Mouse (Mus musculus) cerebellum, adult 11-12 months (tissue): Measurements from ENCODE around the gene Defb38.

ENCODE experiments used
- DNase-seq: peaks from one replicate; pipeline ENCODE4 v3.0.0; 2022

Defb38 gene

DNA sequence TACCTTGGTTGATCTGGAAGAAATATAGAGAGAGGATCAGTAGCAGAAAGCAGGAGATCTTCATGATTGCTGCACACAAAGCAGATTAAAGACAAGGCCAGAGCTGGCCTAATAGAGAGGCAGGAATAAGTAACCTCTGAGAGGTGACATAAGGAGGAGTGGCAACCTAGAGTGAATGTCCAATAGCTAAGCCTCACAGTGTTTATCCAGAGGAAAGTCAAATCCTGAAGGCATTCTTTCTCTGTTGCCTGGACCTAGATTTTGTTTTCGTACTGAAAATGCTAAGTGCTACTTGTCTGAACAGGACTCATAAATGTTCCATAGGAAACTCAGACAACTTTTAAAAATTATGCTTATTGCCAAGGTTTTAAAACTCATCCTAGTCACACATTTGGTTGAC, at the start of gene Defb38:
Gene Defb38 (minus strand): TSS at position 101 of the 400 bp plus-strand sequence.
- no peak for DNase-seq

DNA sequence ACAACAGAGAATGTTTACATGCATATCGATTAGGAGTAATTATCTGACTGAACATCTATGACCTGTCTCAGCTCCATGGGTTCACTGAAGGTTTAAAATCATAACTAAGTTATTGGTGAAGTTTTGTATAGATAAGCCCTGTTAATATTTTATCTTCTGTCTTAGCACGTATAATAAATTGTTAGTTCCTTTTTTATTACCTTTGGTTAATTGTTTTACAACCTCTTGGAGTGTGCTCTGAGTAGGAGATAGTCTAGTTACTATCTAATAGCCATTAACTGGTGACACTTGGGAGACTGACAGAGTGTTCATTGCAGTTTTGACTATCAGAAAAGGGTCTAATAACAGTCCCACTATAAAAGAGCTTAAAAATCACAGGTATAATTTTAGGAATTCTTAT, 39.6 kb upstream of the Defb38 start:
- DNase-seq: no peak

- DNase-seq: no peak
Observed at GRCm38 (mm10) chr8:19064710-19065109, 38.3 kb upstream of the Defb38 start, which contains the start of gene Defb39. Gene Defb39, minus strand, starts transcription at chr8:19064810.

DNA sequence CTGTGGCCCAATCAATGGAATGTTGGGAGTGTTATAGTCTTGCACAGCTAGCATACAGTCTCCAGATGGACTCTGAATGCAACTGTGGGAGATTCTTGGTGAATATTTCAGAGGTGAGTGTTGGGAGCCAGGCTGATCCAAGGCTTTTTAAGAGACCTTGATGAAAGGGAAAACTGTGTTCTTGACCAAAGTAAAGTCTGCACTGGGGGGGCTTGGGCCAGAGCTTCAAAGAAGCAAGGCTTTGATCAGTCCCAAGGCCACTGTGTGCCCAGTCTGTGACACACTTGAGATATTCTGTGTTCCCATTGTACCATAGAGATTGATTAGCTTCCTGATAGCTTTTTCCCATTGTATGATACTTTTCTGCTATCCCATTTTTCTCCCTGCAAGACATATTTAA, 36.5 kb upstream of the Defb38 start:
- DNase-seq: no peak

DNA sequence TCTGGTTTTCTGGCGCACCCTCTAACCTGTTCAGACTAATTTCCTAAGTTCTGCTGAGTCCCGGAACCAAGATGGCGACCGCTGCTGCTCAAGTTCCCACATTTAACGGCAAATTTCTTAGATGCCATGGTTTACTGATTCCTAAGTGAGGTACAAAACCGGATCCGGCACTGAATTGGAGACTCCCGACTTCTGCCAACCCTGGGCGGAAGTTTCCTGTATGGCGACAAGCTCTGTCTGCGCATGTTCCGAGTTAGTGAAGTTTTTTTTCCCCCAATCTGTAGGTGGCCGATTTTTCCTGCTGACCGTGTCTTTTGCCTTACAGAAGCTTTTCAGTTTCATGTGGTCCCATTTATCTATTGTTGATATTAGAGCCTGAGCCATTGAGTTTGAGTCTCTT, 18.9 kb upstream of the Defb38 start:
- no peak for DNase-seq
